Mouse (Mus musculus): ENCODE measurements around the gene Gm28048. TPM values are rescaled to one million over a fixed set of nuclear protein-coding genes. Genes with fewer than 3 reads are reported as not detected.

Gene Gm28048
- 1 to 10 TPM in 1 of 2 experiments, not detected in 1; 1.5 TPM for total RNA-seq (2021)
- long read RNA-seq, experiment 1, partial matches to known transcripts, result 1 of 1 reads
- long read RNA-seq, experiment 1, other reads (novel, unspliced or antisense), result 0 of 1 reads
- long read RNA-seq, experiment 2, result 0 reads

- intact Hi-C loops (cut with DNase I), result loop anchor here (2.0 kb wide), 1 partner anchor 277 kb away; no protein-coding TSS in a partner anchor
- DNase-seq, result peak; percentile 98
Observed at GRCm38 (mm10) chr11:22981984-22982757, at the start of gene Gm28048, which contains the start of gene Commd1. TSS of gene Gm28048 (minus strand) at chr11:22982090. TSS of gene Commd1 (minus strand) at chr11:22982382.

- intact Hi-C loops (cut with DNase I), result no loop called here
Observed at GRCm38 (mm10) chr11:23029399-23029798, 47.5 kb upstream of the Gm28048 start.

DNA sequence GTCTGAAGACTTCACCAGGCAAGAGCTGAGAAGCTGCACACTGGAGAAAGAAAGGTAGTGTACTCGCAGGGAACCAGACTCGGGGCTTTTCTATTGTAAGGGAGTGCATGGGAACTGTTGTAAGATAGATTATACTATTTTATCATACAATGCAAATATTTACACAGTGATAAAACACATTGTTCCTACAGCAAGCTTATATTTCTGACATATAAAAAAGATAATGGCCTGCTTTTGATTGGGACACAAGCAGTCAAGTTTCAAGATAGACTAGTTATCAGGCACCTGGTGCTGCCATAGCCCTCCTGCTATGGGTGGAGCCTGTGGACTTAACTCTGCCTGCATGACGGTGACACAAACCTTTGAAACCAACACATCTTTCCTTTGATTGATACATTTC, 47.1 kb upstream of the Gm28048 start:
- intact Hi-C loops (cut with DNase I), result no loop called here
- DNase-seq, result no peak

More at GRCm38 (mm10) chr11:23029399-23029798, 47.5 kb upstream of the Gm28048 start:
- no peak for DNase-seq

- DNase-seq, result no peak
- intact Hi-C loops (cut with DNase I), result no loop called here
Observed at GRCm38 (mm10) chr11:23024169-23024568, 42.3 kb upstream of the Gm28048 start.

- no peak for DNase-seq
- intact Hi-C loops (cut with DNase I), result no loop called here
Observed at GRCm38 (mm10) chr11:23023155-23023554, 41.3 kb upstream of the Gm28048 start.

GRCm38 (mm10) chr11:23020841-23021240, 39.0 kb upstream of the Gm28048 start:
- intact Hi-C loops (cut with DNase I), result no loop called here
- no peak for DNase-seq

- intact Hi-C loops (cut with DNase I), result no loop called here
- DNase-seq, result no peak
Observed at GRCm38 (mm10) chr11:23020116-23020770, 38.4 kb upstream of the Gm28048 start.

GRCm38 (mm10) chr11:23017943-23018342, 36.1 kb upstream of the Gm28048 start:
- intact Hi-C loops (cut with DNase I), result no loop called here
- no peak for DNase-seq

DNA sequence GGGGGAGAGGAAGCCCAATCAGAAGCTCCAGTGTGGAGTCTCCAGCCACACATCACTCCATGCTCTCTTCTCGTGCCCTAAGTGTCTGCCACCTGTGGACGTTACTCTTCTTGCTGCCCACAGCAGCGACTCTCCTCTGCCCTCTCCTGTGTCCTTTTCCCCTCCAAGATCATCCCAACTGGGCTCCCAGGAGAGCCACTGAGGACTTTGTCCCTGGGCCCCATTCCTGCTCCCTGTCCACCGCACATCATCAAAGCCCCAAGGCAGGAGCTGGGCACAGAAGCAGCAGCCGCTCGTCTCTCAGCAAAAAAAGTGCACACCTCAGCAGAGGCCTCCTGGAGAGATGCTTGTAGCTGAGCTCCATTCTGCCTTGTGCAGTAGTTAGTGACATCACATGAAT, 33.1 kb upstream of the Gm28048 start:
- no peak for DNase-seq
- intact Hi-C loops (cut with DNase I), result loop anchor here (5.0 kb wide), 1 partner anchor 237 kb away; no protein-coding TSS in a partner anchor

GRCm38 (mm10) chr11:23013580-23014294, 31.8 kb upstream of the Gm28048 start:
- no peak for DNase-seq
- intact Hi-C loops (cut with DNase I), result loop anchor here (5.0 kb wide), 1 partner anchor 239 kb away; no protein-coding TSS in a partner anchor

DNA sequence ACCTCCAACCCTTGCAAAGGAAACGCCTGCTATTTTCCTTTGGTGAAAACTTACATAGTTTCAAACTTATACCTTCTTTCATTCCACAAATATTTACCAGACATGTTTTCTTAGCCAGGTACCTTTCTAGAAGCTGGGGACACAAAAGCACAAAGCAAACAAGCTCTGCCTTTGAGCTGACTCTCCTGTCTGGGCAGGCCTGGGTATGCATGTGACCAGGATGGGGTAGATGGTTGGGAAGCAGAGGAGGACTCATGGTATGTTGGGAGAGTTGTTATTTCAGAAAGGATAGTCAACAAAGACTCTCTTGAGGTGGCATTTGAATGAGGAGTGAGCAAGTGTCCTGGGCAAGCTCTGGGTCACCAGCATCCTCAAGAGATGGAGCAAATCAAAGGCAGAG, 31.2 kb upstream of the Gm28048 start:
- intact Hi-C loops (cut with DNase I), result loop anchor here (5.0 kb wide), 1 partner anchor 239 kb away; no protein-coding TSS in a partner anchor
- no peak for DNase-seq

DNA sequence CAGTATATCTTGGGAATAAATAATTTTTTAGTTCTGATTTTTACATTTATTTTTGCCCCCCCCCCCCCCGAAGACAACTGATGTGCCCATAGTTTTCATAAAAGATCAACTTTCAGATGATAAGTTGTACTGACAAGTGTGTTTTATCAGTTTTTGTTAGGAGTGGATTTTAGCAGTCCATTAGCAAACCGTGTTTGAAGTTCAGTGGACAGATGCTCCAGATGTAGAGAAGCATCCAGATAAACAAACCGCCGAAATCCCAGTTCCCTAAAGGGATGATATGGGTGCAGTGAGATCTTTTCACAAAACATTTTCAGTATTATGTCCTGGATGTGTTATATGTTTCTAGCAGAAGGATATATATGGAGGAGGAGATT, 26.9 kb upstream of the Gm28048 start:
- no peak for DNase-seq
- intact Hi-C loops (cut with DNase I), result loop anchor here (5.0 kb wide), 1 partner anchor 143 kb away; no protein-coding TSS in a partner anchor

DNA sequence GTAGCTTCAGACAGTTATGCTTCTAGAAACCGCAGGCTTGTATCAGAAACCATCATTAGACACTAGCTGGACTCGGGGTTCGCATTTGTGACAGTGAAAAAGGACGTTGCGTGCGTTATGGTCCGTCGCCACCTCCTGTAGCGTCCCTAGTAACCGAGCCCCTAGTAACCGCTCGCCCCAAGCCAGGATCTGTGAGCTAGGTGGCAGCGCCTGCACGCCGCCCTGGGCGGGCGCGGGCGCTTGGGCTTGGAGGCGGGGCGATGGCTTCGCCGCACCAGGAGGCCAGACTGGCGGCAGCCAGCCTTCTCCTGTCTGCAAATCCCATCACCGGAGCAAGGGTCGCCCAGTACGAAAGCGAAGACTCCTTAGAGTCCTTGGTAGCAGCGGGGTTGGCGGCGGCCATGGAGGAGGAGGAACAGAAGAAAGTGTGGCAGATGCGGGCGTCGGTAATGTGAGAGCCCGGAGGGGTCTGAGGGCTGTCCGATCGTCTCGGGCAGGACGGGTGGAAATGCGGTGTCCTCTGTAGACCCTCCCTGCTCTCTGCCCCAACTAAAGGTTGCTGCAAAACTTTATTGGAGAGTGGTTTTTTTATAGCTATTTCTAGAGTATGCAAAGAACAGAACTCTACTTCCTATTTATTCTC, 26.4 kb upstream of the Gm28048 start:
- intact Hi-C loops (cut with DNase I), result loop anchor here (5.0 kb wide), 1 partner anchor 144 kb away; no protein-coding TSS in a partner anchor
- DNase-seq, result peak; percentile 70 to 75

DNA sequence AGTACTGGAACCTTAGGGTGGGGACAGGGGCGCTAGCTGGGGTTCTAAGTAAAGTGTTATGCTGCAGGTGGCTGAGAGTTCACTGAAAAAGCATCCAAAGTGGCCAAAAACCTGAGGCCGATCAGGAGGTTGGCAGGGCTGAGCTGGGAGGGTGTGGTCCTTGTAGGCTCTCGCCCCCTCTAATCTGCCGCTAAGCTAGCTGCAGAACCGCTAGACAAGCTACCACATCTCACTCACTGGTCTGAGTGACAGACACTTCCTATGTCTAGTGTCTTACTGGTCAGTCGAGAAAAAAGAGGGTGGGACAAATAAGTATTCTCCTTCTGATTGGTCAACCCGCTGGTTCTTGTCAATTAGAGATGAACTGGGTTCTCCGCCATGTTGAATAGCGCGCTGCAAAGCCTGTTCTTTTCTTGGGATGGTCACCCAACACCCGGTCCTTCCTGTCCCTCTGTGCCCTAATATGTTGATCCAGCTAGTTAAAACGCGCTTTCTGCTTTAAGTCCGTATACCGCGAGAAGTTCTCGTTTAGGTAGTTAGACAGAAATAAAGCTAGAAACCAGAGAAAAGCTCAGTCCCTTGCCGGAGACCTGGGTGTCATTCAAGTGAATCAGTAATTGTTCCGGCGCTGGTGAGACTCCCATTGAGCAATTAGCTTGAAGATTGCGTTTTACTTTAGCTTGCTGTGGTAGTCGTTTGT, 25.7 kb upstream of the Gm28048 start, which contains the start of gene Fam161a:
Fam161a (plus strand) TSS at position 51 of the 700 bp plus-strand sequence.
- DNase-seq, result peak; percentile 52 to 54
- intact Hi-C loops (cut with DNase I), result loop anchor here (5.0 kb wide), 1 partner anchor 145 kb away; no protein-coding TSS in a partner anchor

DNA sequence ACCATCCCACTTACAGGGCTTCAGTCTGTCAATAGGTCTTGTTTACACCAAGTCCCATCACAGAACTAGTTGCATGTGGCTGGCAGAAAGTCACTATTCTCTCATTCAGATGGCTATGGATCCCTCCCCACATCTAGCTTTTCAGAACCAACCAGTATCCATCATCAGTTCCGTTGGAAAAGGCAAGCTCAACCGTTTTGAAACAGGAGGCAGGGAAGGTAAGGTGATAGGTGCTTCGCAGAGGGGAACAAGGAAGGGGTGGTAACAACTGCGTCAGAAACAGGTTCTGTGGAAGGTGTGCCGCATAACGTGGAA, 25.2 kb upstream of the Gm28048 start:
- DNase-seq, result no peak
- intact Hi-C loops (cut with DNase I), result loop anchor here (5.0 kb wide), 1 partner anchor 145 kb away; no protein-coding TSS in a partner anchor

DNA sequence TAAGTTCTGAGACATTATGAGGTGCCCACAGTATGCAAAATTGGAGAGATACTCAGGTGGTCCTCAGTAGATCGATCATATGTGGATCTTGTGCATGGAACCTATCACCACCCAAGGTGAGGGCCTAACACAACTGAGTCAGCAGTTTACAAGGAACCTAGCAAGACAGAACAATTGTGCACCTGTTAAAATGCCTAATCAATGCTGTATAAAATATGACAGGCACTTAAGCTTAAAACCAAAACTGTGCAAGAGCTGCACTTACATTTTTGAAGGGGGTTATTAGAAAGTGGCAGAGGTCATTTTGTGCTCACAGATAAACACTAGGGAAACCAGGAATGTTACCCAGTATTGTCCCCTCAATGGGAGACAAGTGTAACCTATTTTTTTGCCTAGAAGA, 23.4 kb upstream of the Gm28048 start:
- intact Hi-C loops (cut with DNase I), result loop anchor here (5.0 kb wide), 1 partner anchor 147 kb away; no protein-coding TSS in a partner anchor
- no peak for DNase-seq

DNA sequence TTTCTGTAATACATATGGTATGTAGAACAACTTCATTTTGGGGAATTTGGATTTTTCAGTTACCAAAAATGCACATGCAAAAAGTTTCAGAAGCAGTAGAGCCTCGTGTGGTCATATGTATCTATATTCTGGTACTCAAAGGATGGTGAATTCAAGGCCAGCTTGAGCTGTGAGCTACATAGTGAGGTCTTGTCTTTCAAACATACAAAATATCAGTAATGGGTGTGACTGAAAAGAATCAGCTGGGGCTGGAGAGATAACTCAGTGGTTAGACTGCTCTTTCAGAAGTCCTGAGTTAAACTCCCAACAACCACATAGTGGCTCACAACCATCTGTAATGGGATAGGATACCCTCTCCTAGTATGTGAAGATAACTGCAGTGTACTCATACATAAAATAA, 16.4 kb upstream of the Gm28048 start:
- intact Hi-C loops (cut with DNase I), result no loop called here

DNA sequence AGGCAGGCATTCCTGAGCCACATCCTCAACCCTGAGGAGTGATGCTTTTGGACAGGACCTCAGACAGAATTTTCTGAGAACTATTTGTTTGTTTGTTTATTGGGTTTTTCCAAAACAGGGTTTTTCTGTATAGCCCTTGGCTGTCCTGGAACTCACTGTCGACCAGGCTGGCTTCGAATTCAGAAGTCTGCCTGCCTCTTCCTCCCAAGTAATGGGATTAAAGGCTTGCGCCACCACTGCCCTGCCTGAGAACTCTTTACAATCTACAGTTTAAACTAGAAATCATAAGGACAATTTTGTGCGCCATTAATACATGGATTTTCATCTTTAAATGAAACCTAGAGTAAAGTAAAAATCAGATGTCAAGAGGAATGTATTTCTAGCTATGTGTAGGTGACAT, 13.6 kb upstream of the Gm28048 start:
- intact Hi-C loops (cut with DNase I), result no loop called here
- DNase-seq, result no peak

More for the DNA sequence above, 16.4 kb upstream of the Gm28048 start:
- DNase-seq, result no peak

GRCm38 (mm10) chr11:22994271-22994670, 12.4 kb upstream of the Gm28048 start:
- intact Hi-C loops (cut with DNase I), result no loop called here
- DNase-seq, result no peak

Data from gastrocnemius, postnatal 36 days (tissue).